Mouse (Mus musculus) hindbrain, embryonic 11.5 days (tissue): ENCODE measurements around the gene Acta2. TPM values are rescaled to one million over a fixed set of nuclear protein-coding genes. Genes with fewer than 3 reads are reported as not detected.

Experiments used
- ATAC-seq: fragments of 200-750 bp; cut with Nextera tagmentation; 2 replicates; pipeline ENCODE4 v1.8.0; 2017; ENCODE audit warnings: mild to moderate bottlenecking, moderate TSS enrichment, moderate library complexity; ENCODE audit not compliant: low FRiP score
- DNase-seq: peaks from one replicate; pipeline ENCODE4 v3.0.0-alpha.2; 2015; ENCODE audit warnings: low spot score
- H3K27ac ChIP-seq: fragments of 300-500 bp; sonication (generic); 2 replicates; pipeline ENCODE4 v1.5.1; 2014; ENCODE audit warnings: mild to moderate bottlenecking, low read depth, low read length
- H3K27me3 ChIP-seq: fragments of 300-500 bp; sonication (generic); 2 replicates; pipeline ENCODE4 v1.6.1; 2014; ENCODE audit warnings: mild to moderate bottlenecking, low read length, moderate library complexity, mixed read lengths; ENCODE audit not compliant: control insufficient read depth, insufficient read depth
- H3K36me3 ChIP-seq: fragments of 300-500 bp; sonication (generic); 2 replicates; pipeline ENCODE4 v1.6.1; 2014; ENCODE audit warnings: mild to moderate bottlenecking, low read length, moderate library complexity, mixed read lengths; ENCODE audit not compliant: control insufficient read depth, insufficient read depth
- H3K4me1 ChIP-seq: fragments of 300-500 bp; sonication (generic); replicated peaks from 2 replicates; pipeline ENCODE4 v1.6.1; 2014; ENCODE audit warnings: low read length, mixed read lengths; ENCODE audit not compliant: control insufficient read depth, insufficient read depth
- H3K4me2 ChIP-seq: fragments of 300-500 bp; sonication (generic); replicated peaks from 2 replicates; pipeline ENCODE4 v1.6.1; 2014; ENCODE audit warnings: mild to moderate bottlenecking, low read depth, low read length
- H3K4me3 ChIP-seq: fragments of 300-500 bp; sonication (generic); 2 replicates; pipeline ENCODE4 v1.5.1; 2014; ENCODE audit warnings: low read depth, low read length
- H3K9ac ChIP-seq: fragments of 300-500 bp; sonication (generic); 2 replicates; pipeline ENCODE4 v1.6.1; 2014; ENCODE audit warnings: low read depth, low read length
- H3K9me3 ChIP-seq: fragments of 300-500 bp; sonication (generic); 2 replicates; pipeline ENCODE4 v1.6.1; 2016; ENCODE audit warnings: low read length; ENCODE audit not compliant: control insufficient read depth
- WGBS: fragments of 180-500 bp; shearing (Covaris S2); extraction: QIAGEN DNeasy Blood & Tissue Kit; methylation state at CpG from one replicate; pipeline ENCODE4 v1.1.7; 2014; 5-methylcytosine and 5-hydroxymethylcytosine counted together
- polyA plus RNA-seq: library from polyadenylated mRNA; unstranded; fragments of >200 nt; fragmentation: Nextera tagmentation; extraction: Ambion mirVana; gene quantifications from 2 replicates; pipeline ENCODE4 v1.2.1, GENCODE M21; 2014

The Acta2 gene
- polyA plus RNA-seq, 1 experiment from 2014 or later, result 36.8 TPM

- no peak overlapping the region for H3K27ac ChIP-seq
- H3K9me3 ChIP-seq, result no peaks in the 10 kb centered on the region
- no peaks in the 10 kb centered on the region for H3K27me3 ChIP-seq
- H3K4me3 ChIP-seq, result no peak overlapping the region
- H3K4me1 ChIP-seq, result peaks cover 4% of the 10 kb centered on the region; the same call in 1 of the 2 replicates
- ATAC-seq (no peak), DNase-seq (no peak)
- H3K36me3 ChIP-seq, result no peaks in the 10 kb centered on the region
- no peak overlapping the region for H3K9ac ChIP-seq
- 70% methylated on average over 8 of the region's 8 CpGs for WGBS
- H3K4me2 ChIP-seq, result 0 out of 2 replicates have a peak overlapping the region, but pooled peaks have one; percentile 68
Measured at GRCm38 (mm10) chr19:34291379-34291778, 36.0 kb upstream of the Acta2 start.

GRCm38 (mm10) chr19:34290872-34291341, 35.5 kb upstream of the Acta2 start:
- DNase-seq (peak; percentile 6), ATAC-seq (peak; percentile 50)
- H3K36me3 ChIP-seq, result no peaks in the 10 kb centered on the region
- 22% methylated on average over 15 of the region's 15 CpGs for WGBS
- no peaks in the 10 kb centered on the region for H3K9me3 ChIP-seq
- peak overlapping the region; percentile 29 for H3K4me3 ChIP-seq
- peaks cover 4% of the 10 kb centered on the region; the same call in 1 of the 2 replicates for H3K4me1 ChIP-seq
- H3K27ac ChIP-seq, result no peak overlapping the region
- no peak overlapping the region for H3K9ac ChIP-seq
- H3K4me2 ChIP-seq, result peak overlapping the region; percentile 68
- H3K27me3 ChIP-seq, result no peaks in the 10 kb centered on the region

GRCm38 (mm10) chr19:34289948-34290789, 34.8 kb upstream of the Acta2 start, which contains the start of gene Fas:
Gene Fas (plus strand): TSS chr19:34290666.
- DNase-seq (peak; percentile 58), ATAC-seq (peak; percentile 94)
- Histone ChIP-seq H3K36me3 (no peaks in the 10 kb centered on the region), H3K9me3 (no peaks in the 10 kb centered on the region), H3K27me3 (no peaks in the 10 kb centered on the region), H3K4me2 (peak within 1 kb of the TSS; percentile 68), H3K4me1 (peaks cover 4% of the 10 kb centered on the region; the same call in 1 of the 2 replicates), H3K4me3 (peak within 1 kb of the TSS; percentile 29), H3K9ac (no peak within 1 kb of the TSS), H3K27ac (no peak within 1 kb of the TSS)
- 3% methylated on average over 19 of the region's 19 CpGs for WGBS

GRCm38 (mm10) chr19:34288696-34289095, 33.3 kb upstream of the Acta2 start:
- no peaks in the 10 kb centered on the region for H3K36me3 ChIP-seq
- no peak overlapping the region for H3K4me3 ChIP-seq
- ATAC-seq, result no peak
- peaks cover 4% of the 10 kb centered on the region; the same call in 1 of the 2 replicates for H3K4me1 ChIP-seq
- 96% methylated on average over 1 of the region's 1 CpGs for WGBS
- no peaks in the 10 kb centered on the region for H3K9me3 ChIP-seq
- H3K9ac ChIP-seq, result no peak overlapping the region
- no peak overlapping the region for H3K27ac ChIP-seq
- DNase-seq, result no peak
- H3K27me3 ChIP-seq, result no peaks in the 10 kb centered on the region
- H3K4me2 ChIP-seq, result no peak overlapping the region

GRCm38 (mm10) chr19:34287656-34288415, 32.4 kb upstream of the Acta2 start:
- DNase-seq (no peak), ATAC-seq (no peak)
- WGBS, result 82% methylated on average over 13 of the region's 13 CpGs
- H3K4me3 ChIP-seq, result no peak overlapping the region
- H3K4me1 ChIP-seq, result peaks cover 4% of the 10 kb centered on the region; the same call in 1 of the 2 replicates
- H3K27ac ChIP-seq, result no peak overlapping the region
- H3K9me3 ChIP-seq, result no peaks in the 10 kb centered on the region
- H3K36me3 ChIP-seq, result no peaks in the 10 kb centered on the region
- H3K9ac ChIP-seq, result no peak overlapping the region
- H3K27me3 ChIP-seq, result no peaks in the 10 kb centered on the region
- H3K4me2 ChIP-seq, result no peak overlapping the region

- no peak for ATAC-seq
- no peak overlapping the region for H3K4me3 ChIP-seq
- no peaks in the 10 kb centered on the region for H3K27me3 ChIP-seq
Measured at GRCm38 (mm10) chr19:34287221-34287620, 31.8 kb upstream of the Acta2 start.

GRCm38 (mm10) chr19:34284826-34285225, 29.4 kb upstream of the Acta2 start:
- ATAC-seq (no peak), DNase-seq (no peak)
- H3K36me3 ChIP-seq, result no peaks in the 10 kb centered on the region
- H3K27ac ChIP-seq, result no peak overlapping the region
- no peak overlapping the region for H3K9ac ChIP-seq
- H3K4me2 ChIP-seq, result no peak overlapping the region
- 49% methylated on average over 2 of the region's 2 CpGs for WGBS
- H3K9me3 ChIP-seq, result no peaks in the 10 kb centered on the region
- no peak overlapping the region for H3K4me3 ChIP-seq
- H3K4me1 ChIP-seq, result no peaks in the 10 kb centered on the region
- H3K27me3 ChIP-seq, result no peaks in the 10 kb centered on the region

More at GRCm38 (mm10) chr19:34287221-34287620, 31.8 kb upstream of the Acta2 start:
- Histone ChIP-seq H3K36me3 (no peaks in the 10 kb centered on the region), H3K9ac (no peak overlapping the region), H3K27ac (no peak overlapping the region), H3K4me1 (peaks cover 4% of the 10 kb centered on the region; the same call in 1 of the 2 replicates), H3K4me2 (no peak overlapping the region), H3K9me3 (no peaks in the 10 kb centered on the region)
- DNase-seq, result no peak

- no peak overlapping the region for H3K9ac ChIP-seq
Measured at GRCm38 (mm10) chr19:34284383-34284782, 29.0 kb upstream of the Acta2 start.

More at GRCm38 (mm10) chr19:34284383-34284782, 29.0 kb upstream of the Acta2 start:
- no peaks in the 10 kb centered on the region for H3K9me3 ChIP-seq
- H3K27me3 ChIP-seq, result no peaks in the 10 kb centered on the region
- WGBS, result 61% methylated on average over 10 of the region's 10 CpGs
- H3K36me3 ChIP-seq, result no peaks in the 10 kb centered on the region
- H3K4me2 ChIP-seq, result no peak overlapping the region
- no peaks in the 10 kb centered on the region for H3K4me1 ChIP-seq
- DNase-seq (no peak), ATAC-seq (no peak)
- H3K4me3 ChIP-seq, result no peak overlapping the region
- H3K27ac ChIP-seq, result no peak overlapping the region
